Mouse (Mus musculus) heart, postnatal 10 days (tissue): ENCODE data around the gene Ccng1. TPM values are rescaled to one million over a fixed set of nuclear protein-coding genes. Genes with fewer than 3 reads are reported as not detected.
A peak's percentile ranks its signal among the peaks of the same experiment; 100 is the strongest.

ENCODE experiments used
- DNase-seq, 2 experiments: peaks; one replicate each; pipeline ENCODE4 v3.0.0; 2021
- intact Hi-C: fragments of 180-260 bp; cut with DNase I; formaldehyde crosslinking; loops from one replicate; pipeline ENCODE4 v1.15.1; 2025
- total RNA-seq, 2 experiments: library from RNA; stranded (reverse); gene quantifications; 2 replicates each; pipeline ENCODE4 v1.2.3; 2021

Ccng1 gene
- total RNA-seq: 100 to 1,000 TPM; 231 TPM

DNA sequence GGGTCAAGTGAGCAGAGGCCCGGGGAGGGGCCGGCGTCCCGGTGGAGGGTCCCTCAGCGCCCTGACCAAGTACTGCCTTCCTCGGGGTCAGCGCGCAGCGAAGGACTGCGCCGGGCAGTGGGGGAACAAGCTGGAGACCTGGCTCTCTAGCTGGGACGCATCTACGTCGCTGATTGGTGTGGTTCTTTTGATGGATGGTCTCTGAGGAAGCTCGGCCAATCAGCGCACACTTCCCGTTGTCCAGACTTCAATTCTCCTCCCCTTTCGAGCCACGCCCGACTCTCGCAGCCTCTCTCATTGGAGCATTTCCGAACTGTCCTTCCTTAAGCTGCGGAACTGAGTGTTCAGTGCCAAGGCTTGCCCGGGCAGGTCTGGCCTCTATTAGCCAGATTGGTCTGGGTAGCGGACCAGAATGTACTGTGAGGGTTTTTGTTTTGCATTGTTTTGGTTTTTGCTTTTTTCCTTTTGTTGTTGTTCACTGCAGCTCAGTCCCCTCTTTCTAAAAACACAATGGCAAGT, at the start of gene Ccng1:
Gene Ccng1, minus strand, starts transcription at position 203 of the 519 bp plus-strand sequence.
- DNase-seq: peak; percentile 96
- intact Hi-C loops: loop anchor here (2.0 kb wide), 1 partner anchor 60 kb away; the partner anchor contains the start of gene Mat2b

DNA sequence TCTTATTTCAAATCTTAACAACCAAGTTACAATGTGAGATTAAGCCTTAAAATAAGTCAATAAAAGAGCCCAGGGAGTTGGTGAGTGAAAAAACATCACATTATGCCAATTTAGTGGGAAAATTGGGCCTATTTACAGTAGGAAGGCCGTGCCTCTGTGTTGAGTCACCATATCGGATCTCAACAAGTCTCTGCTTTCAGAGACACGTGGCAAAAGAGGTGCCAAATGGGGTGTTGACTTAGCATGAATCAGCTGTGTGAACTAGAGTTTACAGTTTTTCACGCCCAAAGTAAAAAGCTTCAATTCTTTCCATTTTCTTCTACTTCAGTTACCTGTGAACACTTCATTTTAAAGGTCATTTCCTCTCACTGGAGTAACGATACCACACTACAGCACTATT, 35.2 kb upstream of the Ccng1 start:
- intact Hi-C loops: no loop called here

GRCm38 (mm10) chr11:40789701-40790100, 34.6 kb upstream of the Ccng1 start:
- intact Hi-C loops: no loop called here
- DNase-seq: no peak

More for the DNA sequence above, 35.2 kb upstream of the Ccng1 start:
- DNase-seq: peak in 1 of 2 experiments; percentile 27

- intact Hi-C loops: no loop called here
- DNase-seq: no peak
Observed at GRCm38 (mm10) chr11:40786900-40787299, 31.8 kb upstream of the Ccng1 start.

- intact Hi-C loops: no loop called here
- DNase-seq: no peak
Observed at GRCm38 (mm10) chr11:40784326-40784725, 29.2 kb upstream of the Ccng1 start.

DNA sequence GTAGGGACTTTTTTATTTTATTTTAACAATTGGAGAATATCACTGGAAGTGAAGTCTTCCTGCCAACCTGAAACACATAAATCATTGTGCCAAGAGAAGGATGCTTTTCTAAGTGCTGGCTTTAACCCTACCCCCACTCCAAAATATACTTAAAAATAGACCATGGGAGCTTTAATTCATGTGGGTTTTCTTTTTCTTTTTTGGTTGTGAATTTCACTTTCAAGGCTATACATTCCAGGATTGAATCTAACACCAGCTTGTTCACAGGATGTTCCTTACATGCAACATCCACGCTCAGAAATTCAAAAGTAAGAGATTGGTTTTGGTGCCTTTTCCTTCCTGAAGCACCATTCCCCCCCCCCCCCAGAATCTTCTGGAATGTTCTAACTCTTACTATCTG, 28.2 kb upstream of the Ccng1 start:
- DNase-seq: no peak
- intact Hi-C loops: no loop called here

DNA sequence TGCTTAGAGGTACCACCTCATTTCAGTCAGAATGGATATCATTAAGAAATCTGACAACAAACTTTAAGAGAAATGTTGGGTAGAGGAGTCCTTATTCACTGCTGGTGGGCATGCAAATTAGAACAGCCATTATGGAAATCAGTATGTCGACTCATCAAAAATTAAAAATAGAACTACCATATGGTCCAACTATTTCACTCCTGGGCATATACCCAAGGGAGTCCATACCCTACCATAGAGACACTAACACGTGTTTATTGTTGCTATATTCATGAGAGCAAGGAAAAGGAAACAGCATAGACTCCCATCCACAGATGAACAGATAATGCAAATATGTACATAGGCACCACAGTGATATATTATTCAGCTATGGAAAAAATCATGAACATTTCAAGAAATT, 26.7 kb upstream of the Ccng1 start:
- DNase-seq: no peak
- intact Hi-C loops: no loop called here

DNA sequence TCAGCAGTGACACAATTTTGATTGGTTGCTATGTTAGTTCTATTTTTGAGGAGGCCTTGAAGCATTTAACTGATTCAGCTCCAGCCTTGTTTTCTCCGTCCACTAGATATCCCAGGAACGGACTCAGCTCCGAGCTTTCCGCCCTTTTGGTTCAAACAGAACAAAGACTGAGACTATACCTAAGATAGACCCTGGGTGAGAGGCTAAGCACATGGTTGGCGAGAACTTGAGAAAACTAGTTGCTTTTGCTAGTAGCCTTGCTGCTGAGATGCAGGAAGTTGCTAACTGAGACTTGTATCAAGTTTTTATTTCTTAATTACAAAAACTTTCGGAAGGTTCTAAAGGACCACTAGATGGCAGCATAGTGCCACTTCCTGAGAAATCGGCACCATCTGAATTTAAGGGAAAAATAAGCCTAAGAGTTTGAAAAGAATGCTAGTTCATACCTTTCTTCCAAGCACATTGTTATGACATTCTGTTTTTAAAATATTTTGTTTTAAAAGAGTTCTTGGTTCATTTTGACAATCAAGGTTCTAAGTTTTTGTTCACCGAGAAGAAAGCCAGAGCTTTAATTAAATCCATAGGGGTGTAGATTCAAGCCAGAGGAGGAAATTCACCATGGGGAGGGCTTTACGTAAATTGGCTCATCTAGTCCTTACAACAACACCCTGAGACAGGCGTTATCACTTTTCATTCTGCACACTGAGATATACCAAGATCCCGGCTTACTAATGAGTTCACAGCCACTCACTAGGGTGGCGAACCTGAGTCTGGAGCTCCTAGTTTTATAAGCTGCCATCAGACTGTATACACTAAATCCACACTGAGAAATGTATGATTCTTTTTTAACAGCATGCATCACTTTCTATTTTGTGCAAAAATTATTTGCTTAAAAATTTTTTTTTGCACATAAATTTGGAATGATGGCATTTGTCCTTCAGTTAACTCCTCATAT, 20.5 kb upstream of the Ccng1 start:
- intact Hi-C loops: loop anchor here (5.0 to 10.0 kb wide), 4 partner anchors 89 to 1647 kb away; no protein-coding TSS in a partner anchor
- DNase-seq: peak; percentile 17 to 47

- intact Hi-C loops: no loop called here
- no peak for DNase-seq
Observed at GRCm38 (mm10) chr11:40764690-40765089, 9.6 kb upstream of the Ccng1 start.

- no peak for DNase-seq
- intact Hi-C loops: no loop called here
Observed at GRCm38 (mm10) chr11:40763395-40763794, 8.3 kb upstream of the Ccng1 start.

DNA sequence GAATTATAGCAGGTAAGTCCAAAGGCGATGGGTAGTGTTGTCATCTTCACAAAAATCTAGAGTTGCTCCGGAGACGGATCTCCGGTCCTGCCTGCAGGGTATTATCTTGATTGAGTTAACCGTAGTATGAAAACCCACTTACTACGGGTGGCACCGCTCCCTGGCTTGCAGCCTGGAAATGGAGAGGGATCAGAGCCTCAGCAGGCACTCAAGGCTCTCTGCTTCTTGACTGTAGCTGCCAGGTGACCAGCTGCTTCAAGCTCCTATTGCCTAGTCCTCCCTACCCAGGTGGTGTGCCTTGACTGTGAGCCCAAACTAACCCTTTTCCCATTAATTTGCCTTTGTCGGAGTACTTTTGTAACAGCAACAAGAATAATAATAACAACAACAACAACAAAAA, 4.8 kb upstream of the Ccng1 start:
- intact Hi-C loops: no loop called here
- DNase-seq: no peak

DNA sequence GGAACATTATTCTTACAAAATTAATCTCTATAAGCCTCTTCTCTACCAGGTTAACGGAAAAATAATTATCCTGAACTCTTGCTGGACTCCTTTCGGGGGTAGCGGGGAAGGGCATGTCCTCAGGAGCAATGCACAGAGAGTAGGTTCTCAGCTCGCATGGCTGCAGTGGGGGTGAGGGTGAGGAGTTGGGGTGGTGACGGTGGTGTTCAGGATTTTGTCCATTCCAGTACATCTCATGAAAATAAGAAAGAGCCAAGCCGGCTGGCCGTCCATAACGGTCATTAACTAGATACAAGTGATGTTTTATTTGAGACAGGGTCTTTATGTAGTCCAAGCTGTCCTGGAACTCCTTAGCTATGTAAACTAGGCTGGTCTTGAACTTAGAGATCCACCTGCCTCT, 857 bp upstream of the Ccng1 start:
- DNase-seq: no peak
- intact Hi-C loops: loop anchor here (2.0 kb wide), 1 partner anchor 61 kb away; the partner anchor contains the start of gene Mat2b

DNA sequence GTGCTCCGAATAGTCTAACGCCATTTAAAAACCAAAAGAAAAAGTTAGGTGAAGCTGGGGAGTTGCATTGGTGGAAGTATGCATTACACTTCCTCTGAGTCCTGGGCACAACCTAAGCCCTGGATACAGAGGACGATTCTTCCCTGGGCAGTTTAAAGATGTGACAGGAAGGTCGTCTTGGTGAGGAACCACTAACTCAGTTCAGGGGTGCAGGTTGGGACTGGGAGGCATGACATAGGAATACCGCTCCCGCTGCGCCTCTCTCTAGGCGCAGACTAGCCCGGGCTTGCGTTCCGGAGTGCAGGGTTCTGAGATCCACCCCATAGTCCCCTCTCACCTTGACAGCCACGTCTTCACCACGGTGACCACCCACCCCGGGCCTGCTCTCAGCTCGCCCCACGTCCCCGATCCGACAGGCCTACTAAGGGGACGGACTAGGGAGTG, 425 bp downstream of the Ccng1 start:
- no peak for DNase-seq
- intact Hi-C loops: loop anchor here (2.0 kb wide), 1 partner anchor 60 kb away; the partner anchor contains the start of gene Mat2b

- intact Hi-C loops: loop anchor here (2.0 kb wide), 1 partner anchor 59 kb away; the partner anchor contains the start of gene Mat2b
- DNase-seq: peak; percentile 57 to 61
Observed at GRCm38 (mm10) chr11:40753836-40754235, 1.3 kb downstream of the Ccng1 start.

- DNase-seq: no peak
- intact Hi-C loops: no loop called here
Observed at GRCm38 (mm10) chr11:40747716-40748115, 7.4 kb downstream of the Ccng1 start.

DNA sequence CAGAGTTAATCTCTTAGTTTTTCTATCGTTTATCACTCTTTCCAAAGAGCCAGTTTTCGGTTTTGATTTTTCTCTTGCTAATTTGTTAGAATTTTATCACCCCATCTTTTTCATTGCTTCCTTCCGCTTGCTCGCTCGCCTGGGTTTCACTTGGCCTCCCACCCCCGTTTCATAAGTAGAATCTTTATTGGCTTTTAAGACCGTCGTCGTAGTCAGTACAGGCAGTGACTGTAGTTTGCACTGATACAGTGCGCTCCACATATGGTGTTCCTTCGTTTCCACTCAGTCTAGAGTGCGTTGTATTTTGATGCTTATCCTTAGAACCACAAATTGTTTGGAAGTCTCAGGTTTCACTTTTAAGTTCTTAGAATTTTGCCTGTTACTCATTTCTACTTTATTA, 8.8 kb downstream of the Ccng1 start:
- no peak for DNase-seq
- intact Hi-C loops: no loop called here

DNA sequence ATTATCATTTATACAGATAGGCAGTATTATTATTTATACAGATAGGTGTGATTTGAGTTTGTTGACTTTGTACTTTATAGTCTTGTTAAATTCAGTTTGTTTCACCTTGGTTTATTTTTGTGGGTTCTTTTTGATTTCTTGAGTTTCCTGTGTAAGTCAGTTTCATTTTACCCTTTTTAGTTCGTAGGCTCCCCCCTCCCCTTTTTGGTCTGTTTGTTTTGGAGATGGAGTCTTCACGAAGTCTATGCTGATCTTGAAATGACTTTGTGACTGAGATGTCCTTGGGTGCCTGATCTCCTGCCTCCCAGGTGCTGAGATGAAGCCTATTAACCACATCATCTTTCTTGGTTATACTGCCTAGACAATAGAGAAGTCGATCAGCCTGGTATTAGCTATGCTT, 10.8 kb downstream of the Ccng1 start:
- intact Hi-C loops: no loop called here
- no peak for DNase-seq

- intact Hi-C loops: no loop called here
- DNase-seq: no peak
Observed at GRCm38 (mm10) chr11:40741605-40742262, 13.4 kb downstream of the Ccng1 start.

- intact Hi-C loops: no loop called here
- DNase-seq: no peak
Observed at GRCm38 (mm10) chr11:40737369-40737768, 17.7 kb downstream of the Ccng1 start.

DNA sequence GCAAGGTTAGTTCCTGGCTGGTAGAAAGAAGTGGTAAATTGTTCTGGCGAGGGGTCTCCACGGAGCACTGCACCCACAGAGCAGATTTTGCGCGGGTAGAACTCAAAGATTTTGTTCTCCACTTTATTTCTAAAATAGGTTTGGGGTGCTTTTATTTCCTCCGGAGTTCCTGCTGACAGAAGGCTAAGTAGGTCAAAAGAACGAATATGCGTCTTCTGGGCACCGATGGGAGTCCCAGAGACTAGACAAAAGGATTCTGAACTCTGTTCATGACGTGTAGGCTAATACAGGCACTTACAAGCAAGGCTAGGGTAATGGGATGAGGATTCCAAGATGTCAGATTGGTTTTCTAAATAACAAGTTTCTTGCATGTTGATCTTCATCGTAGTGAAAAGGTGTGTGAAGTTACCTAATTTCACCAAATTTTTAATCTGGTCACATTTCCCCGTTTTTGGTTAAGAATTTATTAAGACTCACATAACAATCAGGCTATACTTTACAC, 20.8 kb downstream of the Ccng1 start:
- no peak for DNase-seq
- intact Hi-C loops: loop anchor here (5.0 kb wide), 1 partner anchor 42 kb away; no protein-coding TSS in a partner anchor
